Mouse (Mus musculus) thymus, adult 2 months (tissue): ENCODE measurements around the gene 4932438H23Rik. TPM values are rescaled to one million over a fixed set of nuclear protein-coding genes. Genes with fewer than 3 reads are reported as not detected.

Experiments used
- DNase-seq: peaks from one replicate; pipeline ENCODE4 v3.0.0; 2021
- H3K27ac ChIP-seq: fragments of 200-500 bp; 2 replicates; pipeline ENCODE4 v1.5.1; 2012; ENCODE audit warnings: low read length, control low read depth; ENCODE audit not compliant: control insufficient read depth, insufficient read depth
- H3K27me3 ChIP-seq: fragments of 200-500 bp; 2 replicates; pipeline ENCODE4 v1.6.1; 2012; ENCODE audit warnings: mild to moderate bottlenecking, low read length, moderate library complexity, mixed read lengths; ENCODE audit not compliant: control insufficient read depth, insufficient read depth
- H3K36me3 ChIP-seq: fragments of 200-500 bp; 2 replicates; pipeline ENCODE4 v1.6.1; 2012; ENCODE audit warnings: mild to moderate bottlenecking, low read length, moderate library complexity; ENCODE audit not compliant: control insufficient read depth, insufficient read depth
- H3K4me1 ChIP-seq: fragments of 200-500 bp; replicated peaks from 2 replicates; pipeline ENCODE4 v1.6.1; 2012; ENCODE audit warnings: low read length; ENCODE audit not compliant: control insufficient read depth, insufficient read depth
- H3K4me3 ChIP-seq: fragments of 200-500 bp; 2 replicates; pipeline ENCODE4 v1.5.1; 2012; ENCODE audit warnings: mild to moderate bottlenecking, low read length, control low read depth, moderate library complexity; ENCODE audit not compliant: control insufficient read depth, insufficient read depth
- CTCF ChIP-seq: fragments of 200-500 bp; IDR thresholded peaks from 2 replicates; pipeline ENCODE4 v1.5.1; 2012; ENCODE audit warnings: mild to moderate bottlenecking, control low read depth, low read length, moderate library complexity, borderline replicate concordance; ENCODE audit not compliant: control insufficient read depth, poor library complexity, insufficient read depth; ENCODE audit errors: extremely low read depth
- POLR2A ChIP-seq: fragments of 200-500 bp; IDR thresholded peaks from 2 replicates; pipeline ENCODE4 v1.6.1; 2012; ENCODE audit warnings: mild to moderate bottlenecking, low read length, control low read depth, moderate library complexity; ENCODE audit not compliant: control insufficient read depth, poor library complexity, insufficient read depth; ENCODE audit errors: extremely low read depth
- WGBS: fragments of 180-500 bp; shearing (Covaris S2); methylation state at CpG from one replicate; pipeline ENCODE4 v1.1.7; 2018; 5-methylcytosine and 5-hydroxymethylcytosine counted together
- polyA plus RNA-seq: library from polyadenylated mRNA; depleted of rRNA; stranded (reverse); fragments of >200 nt; gene quantifications from 2 replicates; pipeline ENCODE4 v1.2.3, GENCODE M21; 2012; rRNA removed

4932438H23Rik gene
- polyA plus RNA-seq, 1 experiment = 1.1 TPM

DNA sequence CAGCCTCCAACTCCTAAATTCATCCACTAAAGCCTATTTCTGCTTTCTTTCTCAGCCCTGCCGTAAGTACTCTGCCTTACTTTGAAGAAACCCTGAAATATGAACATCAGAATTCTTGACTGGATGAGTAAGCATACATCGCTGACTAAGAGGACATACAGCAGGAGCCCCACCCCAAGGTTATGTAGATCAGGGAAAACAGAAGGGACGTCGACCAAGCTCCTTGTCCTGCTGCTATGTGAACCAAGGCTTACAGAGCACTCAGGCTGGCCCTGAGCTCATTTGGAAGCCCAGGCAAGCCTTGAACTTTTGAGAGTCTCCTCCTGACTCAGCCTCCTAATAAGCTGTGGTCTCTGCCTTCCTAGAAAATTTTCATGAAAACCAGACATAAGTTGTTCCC is 79.2 kb downstream of the 4932438H23Rik start:
- Histone ChIP-seq H3K27ac (no peak overlapping the region), H3K4me3 (no peak overlapping the region), H3K27me3 (no peaks in the 10 kb centered on the region), H3K36me3 (peaks cover 46% of the 10 kb centered on the region), H3K4me1 (no peaks in the 10 kb centered on the region; the same call in 1 of the 2 replicates)
- TF ChIP-seq CTCF (no peak), POLR2A (no peak)
- 99% methylated on average over 4 of the region's 4 CpGs for WGBS
- DNase-seq = no peak

DNA sequence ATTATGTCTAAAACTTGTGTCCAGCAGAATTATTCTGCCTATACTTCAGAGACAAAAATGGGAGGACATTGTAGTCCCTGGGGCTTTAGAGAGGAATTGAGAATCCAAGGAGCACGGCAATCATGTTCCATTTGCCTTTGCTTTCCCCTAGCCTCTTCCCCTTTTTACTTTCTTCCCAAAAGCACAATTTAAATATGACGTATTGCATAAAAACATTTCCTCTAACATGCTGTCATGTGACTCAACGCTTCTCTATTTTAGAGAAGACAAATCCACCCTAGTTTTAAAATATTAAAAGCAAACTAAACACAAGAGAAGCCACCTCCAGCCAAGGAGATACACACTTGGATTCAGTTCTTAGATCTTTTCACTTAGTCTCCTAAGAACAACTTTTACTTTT is 83.1 kb downstream of the 4932438H23Rik start:
- 0% methylated on average over 3 of the region's 3 CpGs for WGBS
- H3K27ac ChIP-seq = no peak overlapping the region
- no peak overlapping the region for H3K4me3 ChIP-seq
- TF ChIP-seq CTCF (no peak), POLR2A (no peak)
- peaks cover 4% of the 10 kb centered on the region for H3K4me1 ChIP-seq
- H3K36me3 ChIP-seq = peaks cover 13% of the 10 kb centered on the region
- no peaks in the 10 kb centered on the region for H3K27me3 ChIP-seq
- no peak for DNase-seq

DNA sequence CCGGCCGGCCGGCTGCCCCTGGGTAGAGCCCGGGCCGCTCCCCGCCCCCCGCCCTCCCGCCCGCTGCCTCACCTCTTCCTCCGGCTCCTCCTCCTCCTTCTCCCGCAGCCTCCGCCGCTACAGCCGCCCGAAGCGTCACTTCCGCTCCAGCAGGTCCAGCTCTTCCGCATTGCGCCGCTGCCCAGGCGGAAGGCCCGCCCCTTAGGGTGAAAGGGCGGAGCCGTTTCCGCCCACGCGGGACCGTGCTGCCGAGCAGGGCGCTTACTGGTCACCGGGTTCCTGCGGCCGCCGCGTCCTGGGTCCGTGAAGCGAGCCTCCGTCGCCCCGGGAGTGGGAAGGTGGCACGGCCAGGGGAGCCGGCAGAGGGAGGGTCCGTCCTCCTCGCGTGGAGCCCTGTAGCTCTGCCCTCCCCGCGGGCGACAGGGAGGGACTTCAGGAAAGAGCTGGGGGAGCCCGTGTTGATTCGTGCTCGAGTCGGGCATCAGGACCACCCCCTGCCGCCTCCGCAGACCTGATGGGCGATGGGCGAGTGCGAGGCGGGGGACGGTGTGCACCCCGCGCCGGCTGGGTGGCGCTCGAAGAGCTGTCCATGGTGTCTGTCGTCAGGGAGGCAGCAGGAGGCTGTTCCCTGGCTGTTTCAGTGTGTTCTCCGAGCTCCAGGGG is 83.8 kb downstream of the 4932438H23Rik start, which contains the start of gene Synj1:
Synj1 (minus strand) TSS at position 288 of the 663 bp plus-strand sequence.
- peak within 1 kb of the TSS; percentile 34; the same call in 1 of the 2 replicates for H3K27ac ChIP-seq
- peaks cover 13% of the 10 kb centered on the region for H3K36me3 ChIP-seq
- TF ChIP-seq CTCF = no peak
- TF ChIP-seq POLR2A = 0 out of 2 replicates have a peak, but pooled peaks have one; percentile 20
- under 1% methylated on average over 66 of the region's 66 CpGs for WGBS
- H3K4me1 ChIP-seq = peaks cover 4% of the 10 kb centered on the region
- H3K27me3 ChIP-seq = no peaks in the 10 kb centered on the region
- H3K4me3 ChIP-seq = peak within 1 kb of the TSS; percentile 82
- peak; percentile 87 for DNase-seq

DNA sequence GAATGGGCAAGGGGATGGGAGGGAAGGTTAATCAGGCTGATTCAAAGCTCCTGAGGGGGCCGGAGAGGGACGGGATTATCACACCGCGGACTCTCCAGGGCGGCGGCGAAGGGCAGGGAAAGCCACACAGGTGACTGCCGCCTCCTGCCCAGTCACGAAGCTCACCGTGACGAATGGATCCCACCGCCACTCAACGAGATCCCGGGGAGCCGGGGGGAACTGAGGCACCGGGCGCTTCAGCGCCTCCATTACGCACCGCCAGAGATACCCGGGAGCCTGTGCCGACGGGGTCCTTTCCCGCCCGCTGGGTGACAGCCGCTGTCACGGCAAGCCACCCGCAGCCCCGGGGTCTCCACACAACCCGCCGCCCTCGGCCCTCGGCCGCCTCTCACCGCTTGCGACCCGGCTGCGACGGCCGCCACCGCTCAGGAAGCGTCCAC is 84.3 kb downstream of the 4932438H23Rik start:
- H3K4me1 ChIP-seq = peaks cover 4% of the 10 kb centered on the region
- H3K27ac ChIP-seq = 0 out of 2 replicates have a peak overlapping the region, but pooled peaks have one; percentile 34
- H3K27me3 ChIP-seq = no peaks in the 10 kb centered on the region
- TF ChIP-seq POLR2A = no peak
- TF ChIP-seq CTCF = no peak
- H3K36me3 ChIP-seq = peaks cover 7% of the 10 kb centered on the region
- H3K4me3 ChIP-seq = peak overlapping the region; percentile 82
- under 1% methylated on average over 42 of the region's 42 CpGs for WGBS
- DNase-seq = no peak

DNA sequence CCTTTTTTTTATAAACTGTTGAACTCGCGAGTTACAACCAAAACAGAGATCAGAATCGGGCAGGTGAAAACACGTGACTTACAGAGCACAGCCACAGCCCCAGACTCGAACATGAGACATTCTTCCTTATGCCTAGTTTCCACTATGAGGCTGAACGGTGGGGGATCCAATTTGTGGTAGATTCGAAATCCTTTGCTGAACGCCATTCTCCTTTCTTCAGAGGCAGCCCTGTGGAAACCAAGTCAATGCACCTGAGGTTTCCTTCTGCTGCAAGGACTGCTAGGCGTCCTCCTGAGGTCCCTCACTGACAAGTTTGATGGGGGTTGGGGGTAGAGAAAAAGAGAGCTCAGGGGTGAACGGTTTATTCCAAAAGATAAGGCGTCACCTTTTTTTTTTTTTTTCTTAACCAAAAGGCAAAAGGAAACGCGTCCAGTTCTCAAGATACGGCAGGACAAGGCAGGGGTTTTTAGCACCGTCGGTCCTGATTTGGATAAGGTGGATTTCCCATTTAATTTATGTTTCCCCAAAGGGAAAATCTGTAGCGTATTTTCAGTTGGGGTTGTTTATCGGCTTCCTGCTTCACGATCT is 84.9 kb downstream of the 4932438H23Rik start:
- peaks cover 4% of the 10 kb centered on the region for H3K4me1 ChIP-seq
- peak; percentile 28 for DNase-seq
- peaks cover 2% of the 10 kb centered on the region for H3K36me3 ChIP-seq
- under 1% methylated on average over 19 of the region's 19 CpGs for WGBS
- H3K27ac ChIP-seq = peak overlapping the region; percentile 34; the same call in 1 of the 2 replicates
- no peaks in the 10 kb centered on the region for H3K27me3 ChIP-seq
- H3K4me3 ChIP-seq = peak overlapping the region; percentile 82
- no peak for TF ChIP-seq POLR2A
- no peak for TF ChIP-seq CTCF

DNA sequence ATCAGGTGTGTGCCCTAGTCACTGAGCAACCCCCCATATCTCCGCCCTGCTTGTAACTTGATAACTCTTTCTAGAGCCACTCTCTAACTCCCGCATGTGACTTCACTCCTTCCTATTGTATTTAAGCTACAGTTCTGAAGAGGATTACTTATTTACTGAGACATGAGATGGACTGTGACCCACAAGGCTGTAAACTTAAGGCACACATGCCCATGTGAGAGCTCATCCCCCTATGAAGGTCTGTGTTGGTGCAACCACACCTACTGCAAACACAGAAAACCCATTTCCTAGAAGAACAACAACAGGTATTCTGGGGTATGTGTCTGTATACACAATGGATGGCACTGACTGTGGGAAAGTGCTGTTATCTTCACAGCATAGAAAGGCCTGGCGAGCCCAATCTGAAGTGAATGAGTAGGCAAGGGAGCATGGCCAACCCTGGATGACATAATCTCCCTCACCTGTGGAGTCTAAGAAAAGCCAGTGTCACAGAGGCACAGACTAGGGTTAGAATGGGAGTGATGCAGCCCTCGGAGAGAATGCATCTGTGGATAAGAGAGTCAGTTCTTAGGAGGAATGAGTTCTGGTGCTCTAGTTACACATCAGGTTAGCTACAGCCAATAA is 89.9 kb downstream of the 4932438H23Rik start:
- peaks cover 7% of the 10 kb centered on the region; the same call in 1 of the 2 replicates for H3K36me3 ChIP-seq
- no peaks in the 10 kb centered on the region for H3K27me3 ChIP-seq
- 95% methylated on average over 4 of the region's 4 CpGs for WGBS
- no peak for DNase-seq
- peaks cover 3% of the 10 kb centered on the region; the same call in 1 of the 2 replicates for H3K4me1 ChIP-seq
- no peak overlapping the region for H3K27ac ChIP-seq
- no peak overlapping the region for H3K4me3 ChIP-seq
- no peak for TF ChIP-seq POLR2A

Other genes with a start within 250 kb of the 4932438H23Rik start
- 20.7 and 25.3 TPM in 2 replicates for gene Cfap298, start 160.0 kb downstream of the 4932438H23Rik start, polyA plus RNA-seq
- 51.6 and 66.8 TPM in 2 replicates for gene Synj1, start 83.8 kb downstream of the 4932438H23Rik start, polyA plus RNA-seq
- gene Paxbp1, start 50.6 kb downstream of the 4932438H23Rik start, polyA plus RNA-seq = 30.6 and 32.9 TPM in 2 replicates
- gene Olig2, start 130.3 kb upstream of the 4932438H23Rik start, polyA plus RNA-seq = 0.11 and 0.12 TPM in 2 replicates
- 0.51 and 0.66 TPM in 2 replicates for gene Olig1, start 174.7 kb upstream of the 4932438H23Rik start, polyA plus RNA-seq